Mouse (Mus musculus) olfactory bulb, adult 2 months (tissue): Measurements from ENCODE around the gene Dctn3.

Source experiments
- CTCF ChIP-seq: fragments of 200-500 bp; IDR thresholded peaks from 2 replicates; pipeline ENCODE4 v1.5.1; 2012; ENCODE audit warnings: low read depth, mild to moderate bottlenecking, low read length, moderate library complexity; ENCODE audit not compliant: insufficient read depth
- POLR2A ChIP-seq: fragments of 200-500 bp; IDR thresholded peaks from 2 replicates; pipeline ENCODE4 v1.6.1; 2012; ENCODE audit warnings: mild to moderate bottlenecking, low read depth, low read length, moderate library complexity; ENCODE audit not compliant: insufficient read depth

GRCm38 (mm10) chr4:41762099-41762687, 39.2 kb upstream of the Dctn3 start:
- TF ChIP-seq CTCF, result no peak
- TF ChIP-seq POLR2A, result no peak
